Mouse (Mus musculus): ENCODE measurements around the gene Psat1. TPM values are rescaled to one million over a fixed set of nuclear protein-coding genes. Genes with fewer than 3 reads are reported as not detected.

The Psat1 gene
- total RNA-seq, 2 experiments from 2014 or later = 96.4 to 113 TPM

DNA sequence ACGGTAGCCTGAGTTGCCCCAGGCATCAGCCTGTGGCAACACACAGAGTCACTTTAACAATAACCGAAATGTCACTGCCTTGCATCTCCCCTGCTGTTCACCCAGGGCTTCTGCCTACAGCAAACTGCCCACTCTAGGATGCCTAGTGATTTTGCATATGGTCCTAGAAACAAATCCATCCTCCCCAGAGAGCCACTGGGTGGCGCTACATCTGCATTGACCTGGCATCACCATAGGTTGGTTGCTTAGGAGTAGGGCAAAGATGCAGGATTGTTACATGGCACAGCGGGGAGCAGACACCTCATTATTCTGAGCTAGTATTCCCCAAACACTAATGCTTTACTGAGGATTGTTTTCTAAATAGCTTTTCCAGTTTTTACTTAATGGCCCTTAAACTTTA lies 80.3 kb downstream of the Psat1 start:
- DNase-seq (ENCODE audit: low spot score in 2 of 2) = no peak

DNA sequence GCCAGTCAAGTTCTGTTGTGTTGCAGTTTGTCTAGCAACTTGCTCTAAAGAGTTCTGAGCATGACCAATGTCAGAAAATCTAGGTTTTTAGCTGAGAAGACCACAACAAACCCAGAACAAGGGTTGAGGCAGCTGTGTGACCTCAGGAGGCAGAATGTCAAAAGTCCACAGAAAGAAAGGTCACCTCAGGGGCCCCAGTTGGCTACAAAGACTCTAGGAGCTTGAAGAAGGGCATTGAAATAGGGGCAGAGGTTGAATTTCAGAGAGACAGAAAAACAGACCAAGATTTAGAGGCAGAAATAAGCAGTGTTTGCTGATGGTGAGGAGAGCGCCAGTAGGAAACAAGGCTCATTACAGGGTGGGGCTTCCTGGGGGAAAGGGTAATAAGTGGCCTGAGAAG lies 81.0 kb downstream of the Psat1 start:
- no peak for DNase-seq (ENCODE audit: low spot score in 2 of 2)

DNA sequence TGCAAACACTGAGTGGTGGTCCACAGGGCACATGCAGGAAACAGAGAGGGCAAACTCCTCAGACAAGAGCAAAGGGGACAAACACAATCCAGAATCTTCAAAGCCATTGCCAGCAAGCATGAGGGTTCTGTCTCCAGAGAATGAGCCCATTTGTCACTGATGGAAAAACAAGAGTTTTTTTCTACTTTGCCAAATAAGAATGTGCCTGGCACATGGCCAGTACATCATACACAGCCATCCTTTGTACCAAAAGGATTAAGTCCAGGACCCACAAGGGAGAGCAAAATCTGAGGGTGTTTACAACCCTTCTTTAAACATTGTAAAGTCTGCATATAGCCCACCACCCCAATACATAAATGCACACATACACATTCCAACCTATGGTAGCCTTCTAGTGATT lies 81.7 kb downstream of the Psat1 start:
- DNase-seq (ENCODE audit: low spot score in 2 of 2) = no peak

DNA sequence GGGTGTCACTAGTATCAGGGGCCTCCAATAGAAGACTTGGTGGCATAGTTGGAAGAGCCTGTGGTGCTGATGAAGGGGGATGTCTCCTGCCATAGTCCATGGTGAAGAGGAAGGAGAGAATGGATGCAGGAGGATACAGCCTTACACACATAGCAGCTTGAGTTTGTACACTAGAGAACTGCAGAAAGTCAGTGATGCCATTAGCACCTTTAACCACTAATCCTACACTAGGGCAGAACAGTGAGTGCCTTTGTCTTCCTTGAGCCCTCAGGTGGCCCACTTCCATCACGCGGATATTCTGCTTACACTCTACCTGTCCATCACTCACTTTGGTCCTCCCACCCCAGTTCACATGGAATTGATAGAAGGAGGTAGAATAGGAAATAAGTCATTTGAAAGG lies 83.0 kb downstream of the Psat1 start:
- DNase-seq (ENCODE audit: low spot score in 2 of 2) = no peak

DNA sequence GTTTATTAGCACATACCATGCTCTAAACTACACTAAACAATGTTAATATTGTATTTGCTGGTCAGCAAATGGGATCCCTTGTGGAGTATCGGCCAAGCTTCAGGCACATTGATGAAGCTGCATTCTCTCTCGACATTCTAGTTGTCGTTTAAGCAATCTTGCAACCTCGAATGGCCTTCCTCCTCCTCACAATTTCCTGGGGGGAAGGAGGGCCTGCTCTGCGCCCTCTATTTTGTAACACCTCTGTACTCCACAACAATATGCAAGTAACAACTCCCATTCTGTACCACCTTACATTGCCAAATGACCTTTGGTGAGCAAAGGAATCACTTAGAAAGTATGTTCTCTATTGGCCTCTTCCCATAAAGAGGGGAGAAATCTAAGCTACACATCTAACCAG lies 91.8 kb downstream of the Psat1 start:
- DNase-seq (ENCODE audit: low spot score in 2 of 2) = no peak

Other genes starting within 250 kb of the Psat1 start
- 1 to 10 TPM; 9.3 to 9.9 TPM for gene Cep78, start 37.7 kb upstream of the Psat1 start, total RNA-seq (2021)
- 100 to 1,000 TPM; 156 to 160 TPM for gene Gnaq, start 185.5 kb upstream of the Psat1 start, total RNA-seq (2021)

Measured in left cerebral cortex, adult 18-20 months (tissue).